In genomic region chr17:16821716-16822115, GRCm38 (mm10) we compare ENCODE assay signal across 35 mouse cellular contexts.
"Had no signal": no experiment of that assay in that cellular context is flagged by ENCODE, and none has a peak within 500 bp of the region (broad histone marks: within the 10 kb centered on the region; RNA-seq: fewer than 3 reads in every experiment).

No protein-coding gene starts in this region.

- H3K27ac ChIP-seq: heart, embryonic 10.5 days; heart, embryonic 13.5 days; heart, embryonic 15.5 days; hindbrain, embryonic 10.5 days; hindbrain, embryonic 12.5 days; hindbrain, embryonic 13.5 days; hindbrain, embryonic 15.5 days; hindbrain, postnatal 0 days; intestine, embryonic 15.5 days; kidney, embryonic 15.5 days; kidney, postnatal 0 days; layer of hippocampus, adult 2 months; left cerebral cortex, adult 2 months had no signal

- H3K27me3 ChIP-seq: heart, embryonic 12.5 days; heart, embryonic 13.5 days; heart, embryonic 15.5 days; hindbrain, embryonic 12.5 days; hindbrain, embryonic 13.5 days; hindbrain, embryonic 15.5 days; intestine, embryonic 15.5 days; kidney, embryonic 15.5 days had no signal

- H3K4me3 ChIP-seq: heart, embryonic 10.5 days; heart, embryonic 12.5 days; heart, embryonic 13.5 days; heart, embryonic 15.5 days; hindbrain, embryonic 10.5 days; hindbrain, embryonic 12.5 days; hindbrain, embryonic 13.5 days; hindbrain, embryonic 15.5 days; intestine, embryonic 15.5 days; kidney, embryonic 15.5 days; layer of hippocampus, adult 2 months; left cerebral cortex, adult 2 months had no signal

- H3K4me1 ChIP-seq: heart, embryonic 10.5 days; heart, embryonic 12.5 days; heart, embryonic 13.5 days; heart, embryonic 15.5 days; hindbrain, embryonic 10.5 days; hindbrain, embryonic 12.5 days; hindbrain, embryonic 13.5 days; hindbrain, embryonic 15.5 days; intestine, embryonic 15.5 days; kidney, embryonic 15.5 days had no signal

- ATAC-seq: hindbrain, embryonic 16.5 days; hindbrain, postnatal 0 days; inflammation-experienced regulatory T-cells, adult 6 months; intestine, embryonic 15.5 days; intestine, embryonic 16.5 days; intestine, postnatal 0 days had no signal

- H3K4me2 ChIP-seq: heart, embryonic 11.5 days; heart, embryonic 12.5 days; heart, embryonic 13.5 days; heart, embryonic 15.5 days; hindbrain, embryonic 12.5 days; hindbrain, embryonic 13.5 days; hindbrain, embryonic 15.5 days; intestine, embryonic 15.5 days; kidney, embryonic 15.5 days had no signal

- DNase-seq: heart, postnatal 10 days; heart, postnatal 14 days; heart, postnatal 36 days; heart, postnatal 4 days; kidney, adult 11 months; kidney, adult 18-20 months; kidney, adult 2 months; kidney, adult 8-10 months; kidney, adult 9 months; kidney, postnatal 10 days; kidney, postnatal 14 days; kidney, postnatal 25 days; kidney, postnatal 36 days; kidney, postnatal 4 days; layer of hippocampus, adult 9-11 months; layer of hippocampus, postnatal 36 days had no signal

- H3K9ac ChIP-seq: heart, embryonic 12.5 days; heart, embryonic 13.5 days; heart, embryonic 15.5 days; hindbrain, embryonic 12.5 days; hindbrain, embryonic 13.5 days; hindbrain, embryonic 15.5 days; intestine, embryonic 15.5 days; kidney, embryonic 15.5 days had no signal

- H3K36me3 ChIP-seq: heart, embryonic 10.5 days; heart, embryonic 12.5 days; heart, embryonic 13.5 days; heart, embryonic 15.5 days; hindbrain, embryonic 10.5 days; hindbrain, embryonic 12.5 days; hindbrain, embryonic 13.5 days; hindbrain, embryonic 15.5 days; intestine, embryonic 15.5 days; kidney, embryonic 15.5 days had no signal

- H3K9me3 ChIP-seq: heart, embryonic 10.5 days; heart, embryonic 12.5 days; heart, embryonic 13.5 days; heart, embryonic 15.5 days; hindbrain, embryonic 10.5 days; hindbrain, embryonic 12.5 days; hindbrain, embryonic 13.5 days; hindbrain, embryonic 15.5 days; intestine, embryonic 15.5 days; kidney, embryonic 15.5 days had no signal
